ENCODE assay signal across 8 mouse cellular contexts in genomic region chr16:20629731-20630634, GRCm38 (mm10). TPM values are rescaled to one million over a fixed set of nuclear protein-coding genes. Genes with fewer than 3 reads are reported as not detected.
DNase-seq lines count a peak whose midpoint lies in the region; ATAC-seq lines count a peak whose summit lies in the region.

Gene Ece2 (plus strand): TSS chr16:20629828.

- peak within 1 kb of the TSS; percentile 52 for H3K4me3 ChIP-seq in embryonic facial prominence, embryonic 11.5 days (ENCODE audit: low read depth, low read length)
- H3K4me3 ChIP-seq in hindbrain, embryonic 12.5 days = peak within 1 kb of the TSS; percentile 59
- peak within 1 kb of the TSS; percentile 49 for H3K4me3 ChIP-seq in liver, embryonic 12.5 days

- H3K27ac ChIP-seq in embryonic facial prominence, embryonic 11.5 days (replicated peaks; ENCODE audit: low read depth, low read length) = no peak within 1 kb of the TSS
- no peak within 1 kb of the TSS for H3K27ac ChIP-seq in hindbrain, embryonic 12.5 days
- H3K27ac ChIP-seq in liver, embryonic 12.5 days = no peak within 1 kb of the TSS

- peak; percentile 55; the same call in 1 of the 2 replicates for ATAC-seq in embryonic facial prominence, embryonic 11.5 days (replicated peaks; ENCODE audit: insufficient number of reproducible peaks, low FRiP score, low TSS enrichment, low read depth)
- ATAC-seq in hindbrain, embryonic 12.5 days (ENCODE audit: low FRiP score) = peak; percentile 74
- no peak for ATAC-seq in liver, embryonic 12.5 days

- no peaks in the 10 kb centered on the region for H3K4me1 ChIP-seq in embryonic facial prominence, embryonic 11.5 days (ENCODE audit: control insufficient read depth, insufficient read depth, low read length)
- H3K4me1 ChIP-seq in hindbrain, embryonic 12.5 days = peaks cover 17% of the 10 kb centered on the region
- H3K4me1 ChIP-seq in liver, embryonic 12.5 days = peaks cover 7% of the 10 kb centered on the region; the same call in 1 of the 2 replicates

- peak within 1 kb of the TSS; percentile 72 for H3K9ac ChIP-seq in embryonic facial prominence, embryonic 11.5 days (replicated peaks; ENCODE audit: low read length)
- peak within 1 kb of the TSS; percentile 78 for H3K9ac ChIP-seq in hindbrain, embryonic 12.5 days
- peak within 1 kb of the TSS; percentile 36 for H3K9ac ChIP-seq in liver, embryonic 12.5 days

- H3K27me3 ChIP-seq in embryonic facial prominence, embryonic 11.5 days (ENCODE audit: control insufficient read depth, insufficient read depth, low read length) = no peaks in the 10 kb centered on the region; the same call in 1 of the 2 replicates
- H3K27me3 ChIP-seq in hindbrain, embryonic 12.5 days = peaks cover 9% of the 10 kb centered on the region; the same call in 1 of the 2 replicates
- H3K27me3 ChIP-seq in liver, embryonic 12.5 days (replicated peaks) = peaks cover 74% of the 10 kb centered on the region

- no peaks in the 10 kb centered on the region for H3K9me3 ChIP-seq in embryonic facial prominence, embryonic 11.5 days (replicated peaks; ENCODE audit: control insufficient read depth, low read length)
- no peaks in the 10 kb centered on the region for H3K9me3 ChIP-seq in hindbrain, embryonic 12.5 days (replicated peaks)
- H3K9me3 ChIP-seq in liver, embryonic 12.5 days (replicated peaks) = no peaks in the 10 kb centered on the region

- H3K4me2 ChIP-seq in embryonic facial prominence, embryonic 11.5 days (ENCODE audit: low read depth, low read length) = peak within 1 kb of the TSS; percentile 96
- H3K4me2 ChIP-seq in hindbrain, embryonic 12.5 days (replicated peaks) = peak within 1 kb of the TSS; percentile 97
- peak within 1 kb of the TSS; percentile 75 for H3K4me2 ChIP-seq in liver, embryonic 12.5 days

- 8% methylated on average over 54 of the region's 54 CpGs for WGBS in embryonic facial prominence, embryonic 11.5 days
- WGBS in hindbrain, embryonic 12.5 days = 7% methylated on average over 54 of the region's 54 CpGs
- WGBS in liver, embryonic 12.5 days (ENCODE audit: insufficient replicate concordance) = 12% methylated on average over 54 of the region's 54 CpGs

- DNase-seq in left cerebral cortex, adult 18-20 months (ENCODE audit: low spot score in 2 of 2) = peak in 1 of 2 experiments; percentile 22
- DNase-seq in left cerebral cortex, adult 11 months (ENCODE audit: low spot score) = no peak
- DNase-seq in adrenal gland, adult 8-10 months = no peak
- DNase-seq in embryonic facial prominence, embryonic 11.5 days (ENCODE audit: low spot score) = peak; percentile 41
- peak; percentile 45 for DNase-seq in retina, embryonic 14.5 days (ENCODE audit: low spot score)
- no peak for DNase-seq in c-Kit-positive CD71-positive TER-119-positive erythroid progenitor cells, embryonic 14.5 days (ENCODE audit: low spot score)

- H3K36me3 ChIP-seq in embryonic facial prominence, embryonic 11.5 days (replicated peaks; ENCODE audit: control insufficient read depth, insufficient read depth, low read depth, low read length) = no peaks in the 10 kb centered on the region
- peaks cover 3% of the 10 kb centered on the region; the same call in 1 of the 2 replicates for H3K36me3 ChIP-seq in hindbrain, embryonic 12.5 days
- H3K36me3 ChIP-seq in liver, embryonic 12.5 days = no peaks in the 10 kb centered on the region

RNA-seq across cellular contexts. Expression of gene Ece2, which starts in this region (rescaled TPM):
- 10 to 100 TPM; 23.7 to 27.6 TPM for total RNA-seq in left cerebral cortex, adult 18-20 months (2021)
- total RNA-seq in adrenal gland, adult 8-10 months (2022) = 10 to 100 TPM; 11.0 to 45.0 (median 23.8) TPM
- 2.4 and 2.5 TPM in 2 replicates for polyA plus RNA-seq in embryonic facial prominence, embryonic 11.5 days (2014; fragmentation: Nextera tagmentation; extraction: Ambion mirVana)
- polyA plus RNA-seq in hindbrain, embryonic 12.5 days (2016; fragmentation: Nextera tagmentation; extraction: Ambion mirVana) = 7.7 and 10.2 TPM in 2 replicates
- polyA plus RNA-seq in liver, embryonic 12.5 days (2016; fragmentation: Nextera tagmentation; extraction: Ambion mirVana) = 0.53 TPM in 1 of 2 replicates, not detected in the other

Comparison
In these comparisons a context has a peak if more than half of its experiments do, and no peak if none do; other contexts are left out.
1. DNase-seq: peak in embryonic facial prominence, embryonic 11.5 days (single experiment) and retina, embryonic 14.5 days (single experiment); none in left cerebral cortex, adult 11 months (single experiment), adrenal gland, adult 8-10 months (single experiment) and c-Kit-positive CD71-positive TER-119-positive erythroid progenitor cells, embryonic 14.5 days (single experiment).
2. Peak in every context shown above with its lines, with median percentiles within 50 percentile points of each other: H3K4me2 ChIP-seq, H3K4me3 ChIP-seq and H3K9ac ChIP-seq.